Mouse (Mus musculus) forebrain, embryonic 12.5 days (tissue): ENCODE data around the gene Zfp524. TPM values are rescaled to one million over a fixed set of nuclear protein-coding genes. Genes with fewer than 3 reads are reported as not detected.

Experiments used
- polyA plus RNA-seq: library from polyadenylated mRNA; unstranded; fragments of >200 nt; fragmentation: Nextera tagmentation; extraction: Ambion mirVana; gene quantifications from 2 replicates; pipeline ENCODE4 v1.2.1, GENCODE M21; 2016

The Zfp524 gene
- polyA plus RNA-seq, 1 experiment from 2014 or later = 9.6 TPM

Other genes with a start within 250 kb of the Zfp524 start
- not detected in 2 replicates for gene Fam71e2, start 243.1 kb upstream of the Zfp524 start, polyA plus RNA-seq
- 0.24 and 0.77 TPM in 2 replicates for gene Il11, start 231.6 kb upstream of the Zfp524 start, polyA plus RNA-seq
- gene Tmem190, start 231.5 kb upstream of the Zfp524 start, polyA plus RNA-seq = not detected in 2 replicates
- gene Tmem238, start 224.8 kb upstream of the Zfp524 start, polyA plus RNA-seq = 2.7 and 3.6 TPM in 2 replicates
- gene Rpl28, start 221.5 kb upstream of the Zfp524 start, polyA plus RNA-seq = 306 and 310 TPM in 2 replicates
- gene Ube2s, start 201.8 kb upstream of the Zfp524 start, polyA plus RNA-seq = 434 and 445 TPM in 2 replicates
- 4.0 and 4.6 TPM in 2 replicates for gene Shisa7, start 169.7 kb upstream of the Zfp524 start, polyA plus RNA-seq
- gene Isoc2b, start 144.2 kb upstream of the Zfp524 start, polyA plus RNA-seq = 2.1 and 2.7 TPM in 2 replicates
- 0.70 and 0.89 TPM in 2 replicates for gene Isoc2a, start 137.3 kb upstream of the Zfp524 start, polyA plus RNA-seq
- gene Gm36210, start 107.9 kb upstream of the Zfp524 start, polyA plus RNA-seq = 0.24 and 0.41 TPM in 2 replicates
- gene Zfp628, start 99.2 kb upstream of the Zfp524 start, polyA plus RNA-seq = 4.0 and 4.6 TPM in 2 replicates
- gene Nat14, start 92.4 kb upstream of the Zfp524 start, polyA plus RNA-seq = 18.1 and 19.4 TPM in 2 replicates
- gene Ssc5d, start 88.6 kb upstream of the Zfp524 start, polyA plus RNA-seq = 0.89 and 1.4 TPM in 2 replicates
- not detected in 2 replicates for gene Sbk2, start 50.0 kb upstream of the Zfp524 start, polyA plus RNA-seq
- gene Sbk3, start 43.2 kb upstream of the Zfp524 start, polyA plus RNA-seq = not detected in 2 replicates
- gene Zfp579, start 18.3 kb upstream of the Zfp524 start, polyA plus RNA-seq = 55.9 and 56.9 TPM in 2 replicates
- 64.9 and 67.3 TPM in 2 replicates for gene Fiz1, start 282 bp downstream of the Zfp524 start, polyA plus RNA-seq
- 0.69 TPM in 1 of 2 replicates, not detected in the other for gene Gm44973, start 1.1 kb downstream of the Zfp524 start, polyA plus RNA-seq
- gene Zfp865, start 6.0 kb downstream of the Zfp524 start, polyA plus RNA-seq = 6.7 and 7.3 TPM in 2 replicates
- 11.0 and 12.8 TPM in 2 replicates for gene Ccdc106, start 6.1 kb downstream of the Zfp524 start, polyA plus RNA-seq
- not detected in 2 replicates for gene 4632433K11Rik, start 19.7 kb downstream of the Zfp524 start, polyA plus RNA-seq
- gene Zfp784, start 24.0 kb downstream of the Zfp524 start, polyA plus RNA-seq = 4.0 and 4.5 TPM in 2 replicates
- gene Zfp580, start 37.1 kb downstream of the Zfp524 start, polyA plus RNA-seq = 44.9 and 46.3 TPM in 2 replicates
- 165 and 166 TPM in 2 replicates for gene U2af2, start 47.7 kb downstream of the Zfp524 start, polyA plus RNA-seq
- 62.9 and 66.4 TPM in 2 replicates for gene Epn1, start 65.8 kb downstream of the Zfp524 start, polyA plus RNA-seq
- not detected in 2 replicates for gene Rfpl4, start 102.5 kb downstream of the Zfp524 start, polyA plus RNA-seq
- 0.40 and 0.51 TPM in 2 replicates for gene Rasl2-9, start 111.5 kb downstream of the Zfp524 start, polyA plus RNA-seq
- gene Vmn1r55, start 135.3 kb downstream of the Zfp524 start, polyA plus RNA-seq = not detected in 2 replicates
- not detected in 2 replicates for gene Vmn1r56, start 182.3 kb downstream of the Zfp524 start, polyA plus RNA-seq
- not detected in 2 replicates for gene Vmn1r57, start 204.1 kb downstream of the Zfp524 start, polyA plus RNA-seq